Mouse (Mus musculus) kidney, adult 2 months (tissue): ENCODE measurements around the gene Dedd. TPM values are rescaled to one million over a fixed set of nuclear protein-coding genes. Genes with fewer than 3 reads are reported as not detected.
"Not testable (repeated sequence)": the region's sequence is repeated elsewhere in the genome, so short reads cannot be mapped to it uniquely, and the experiment has no call there.

Source experiments
- DNase-seq: peaks from one replicate; pipeline ENCODE4 v3.0.0; 2021
- H3K27ac ChIP-seq: fragments of 200-500 bp; 2 replicates; pipeline ENCODE4 v1.5.1; 2012; ENCODE audit warnings: low read depth, low read length, control low read depth, inconsistent platforms; ENCODE audit not compliant: insufficient read depth
- H3K27me3 ChIP-seq: fragments of 200-500 bp; replicated peaks from 2 replicates; pipeline ENCODE4 v1.6.1; 2012; ENCODE audit warnings: mild to moderate bottlenecking, moderate library complexity, low read length, inconsistent platforms; ENCODE audit not compliant: control insufficient read depth, insufficient read depth
- H3K36me3 ChIP-seq: fragments of 200-500 bp; 2 replicates; pipeline ENCODE4 v1.6.1; 2012; ENCODE audit warnings: mild to moderate bottlenecking, moderate library complexity, low read length, inconsistent platforms; ENCODE audit not compliant: control insufficient read depth, insufficient read depth
- H3K4me1 ChIP-seq: fragments of 200-500 bp; 2 replicates; pipeline ENCODE4 v1.6.1; 2011; ENCODE audit warnings: low read length; ENCODE audit not compliant: control insufficient read depth, insufficient read depth
- H3K4me3 ChIP-seq: fragments of 200-500 bp; 2 replicates; pipeline ENCODE4 v1.5.1; 2011; ENCODE audit warnings: mild to moderate bottlenecking, low read depth, low read length, control low read depth; ENCODE audit not compliant: insufficient read depth
- CTCF ChIP-seq: fragments of 200-500 bp; conservative IDR thresholded peaks from 2 replicates; pipeline ENCODE4 v1.5.1; 2011; ENCODE audit warnings: low read depth, mild to moderate bottlenecking, control low read depth, low read length, moderate library complexity, mixed read lengths; ENCODE audit not compliant: insufficient read depth, insufficient read length
- POLR2A ChIP-seq: fragments of 200-500 bp; IDR thresholded peaks from one replicate; pipeline ENCODE4 v1.6.1; 2011; ENCODE audit warnings: low read depth, low read length, control low read depth
- WGBS: fragments of 180-500 bp; shearing (Covaris S2); methylation state at CpG from one replicate; pipeline ENCODE4 v1.1.7; 2018; 5-methylcytosine and 5-hydroxymethylcytosine counted together
- polyA plus RNA-seq: library from polyadenylated mRNA; depleted of rRNA; stranded (reverse); fragments of >200 nt; gene quantifications from 2 replicates; pipeline ENCODE4 v1.2.3, GENCODE M21; 2012

Dedd gene
- polyA plus RNA-seq, 1 experiment = 48.6 TPM

DNA sequence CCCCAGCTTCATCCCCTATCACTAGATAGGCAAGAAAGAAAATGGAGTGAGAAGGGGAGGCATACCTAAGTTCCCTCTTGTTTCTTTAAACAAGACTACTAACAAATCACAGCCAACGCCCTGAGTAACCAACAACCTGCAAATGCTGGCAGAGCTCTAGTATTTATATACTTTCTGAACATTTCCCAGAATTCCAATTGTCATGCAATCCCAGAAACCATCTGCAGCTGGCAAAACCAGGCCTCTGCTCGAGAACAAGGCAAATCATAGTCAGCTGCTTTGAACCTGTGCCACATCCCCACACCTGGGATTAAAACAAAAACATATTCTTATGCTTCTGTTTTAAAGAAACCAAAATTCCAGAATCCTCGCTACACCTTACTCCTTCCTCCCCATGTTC is 35.6 kb upstream of the Dedd start:
- Histone ChIP-seq H3K27ac (no peak overlapping the region), H3K27me3 (no peaks in the 10 kb centered on the region), H3K36me3 (no peaks in the 10 kb centered on the region), H3K4me1 (no peaks in the 10 kb centered on the region; the same call in 1 of the 2 replicates), H3K4me3 (no peak overlapping the region)
- no peak for DNase-seq
- TF ChIP-seq CTCF = no peak
- no peak for TF ChIP-seq POLR2A
- WGBS = 74% methylated on average over 3 of the region's 3 CpGs

DNA sequence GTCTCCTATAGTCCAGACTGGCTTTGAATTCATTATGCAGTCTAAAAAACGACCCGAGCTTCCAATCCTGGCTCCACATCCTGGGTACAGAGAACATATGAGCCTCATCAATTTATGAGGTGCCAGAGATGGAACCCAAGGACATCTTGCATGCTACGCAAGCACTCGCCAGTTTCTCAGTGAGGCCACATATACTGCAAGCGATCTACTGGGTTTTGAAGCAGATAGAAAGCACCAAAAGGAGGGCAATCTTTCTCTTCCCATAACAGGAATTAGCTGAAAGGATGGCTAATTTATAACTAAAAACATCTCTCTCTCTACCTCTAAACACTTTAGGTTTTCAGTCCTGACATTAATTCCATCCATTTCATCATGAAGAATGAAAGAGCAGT is 35.0 kb upstream of the Dedd start:
- H3K27me3 ChIP-seq = no peaks in the 10 kb centered on the region

DNA sequence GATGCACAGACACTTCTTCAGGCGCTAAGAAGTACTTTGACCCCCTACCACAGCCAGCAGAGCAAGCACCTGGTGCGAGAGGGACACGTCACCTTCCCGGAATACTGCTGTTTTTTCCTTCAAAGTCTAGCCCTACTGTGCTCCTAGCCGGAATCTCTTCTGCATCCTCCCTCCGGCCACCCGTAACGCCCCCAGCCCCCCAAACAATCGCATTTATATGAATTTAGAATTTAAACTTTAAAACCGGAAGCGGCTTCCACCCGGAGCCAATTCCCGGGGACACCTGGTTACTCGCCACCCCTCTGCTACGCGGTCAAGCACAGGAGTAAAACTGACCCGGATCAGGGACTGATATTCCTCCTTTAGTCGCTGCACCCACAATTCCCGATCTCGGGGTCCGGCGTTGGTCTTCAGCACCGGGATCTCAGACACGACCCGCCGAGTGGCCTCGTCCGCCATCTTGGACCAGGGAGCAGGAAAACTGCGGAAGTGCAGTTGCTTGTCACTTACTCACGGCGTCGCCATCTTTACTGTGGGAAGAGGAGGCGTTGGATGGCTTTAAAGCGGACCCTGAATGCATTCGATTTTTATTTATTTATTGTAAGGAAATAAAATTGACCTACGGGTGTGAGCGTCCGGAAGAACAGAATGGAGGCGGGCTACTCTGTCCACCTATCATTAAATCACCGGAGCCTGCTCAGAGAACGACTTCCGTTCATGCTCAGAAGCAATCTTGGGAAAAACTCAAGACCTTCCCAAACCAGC is 34.5 kb upstream of the Dedd start, which contains the start of gene Ufc1:
Gene Ufc1 (minus strand): TSS at position 727 of the 765 bp plus-strand sequence.
- peak; percentile 93 for DNase-seq
- under 1% methylated on average over 42 of the region's 42 CpGs for WGBS
- H3K4me1 ChIP-seq = no peaks in the 10 kb centered on the region; the same call in 1 of the 2 replicates
- peak within 1 kb of the TSS; percentile 97 for H3K27ac ChIP-seq
- peak within 1 kb of the TSS; percentile 89 for H3K4me3 ChIP-seq
- TF ChIP-seq POLR2A (no peak), CTCF (no peak; the same call in 1 of the 2 replicates)
- no peaks in the 10 kb centered on the region for H3K36me3 ChIP-seq
- no peaks in the 10 kb centered on the region for H3K27me3 ChIP-seq

More for the DNA sequence above, 35.0 kb upstream of the Dedd start:
- TF ChIP-seq CTCF (no peak), POLR2A (no peak)
- 23% methylated on average over 5 of the region's 5 CpGs for WGBS
- Histone ChIP-seq H3K36me3 (no peaks in the 10 kb centered on the region), H3K4me3 (peak overlapping the region; percentile 89), H3K27ac (peak overlapping the region; percentile 97), H3K4me1 (no peaks in the 10 kb centered on the region; the same call in 1 of the 2 replicates)
- DNase-seq = no peak

DNA sequence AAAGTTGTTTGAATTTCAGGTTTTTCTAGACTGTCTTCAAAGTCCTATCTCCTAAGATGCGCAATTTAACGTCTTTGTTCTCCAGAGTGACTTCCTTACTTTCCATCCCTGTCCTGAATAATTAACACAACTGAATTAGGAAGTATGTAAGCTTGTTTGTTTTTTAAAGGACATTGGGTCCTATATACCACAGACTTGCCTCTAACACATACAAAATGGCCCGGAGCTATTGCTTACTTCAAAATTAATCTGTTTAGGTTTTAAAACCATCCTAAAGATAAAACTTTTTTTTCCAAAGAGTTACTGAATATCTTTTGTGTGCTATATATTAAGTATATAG is 33.9 kb upstream of the Dedd start:
- Histone ChIP-seq H3K4me3 (peak overlapping the region; percentile 89), H3K27me3 (no peaks in the 10 kb centered on the region), H3K27ac (peak overlapping the region; percentile 97), H3K36me3 (no peaks in the 10 kb centered on the region), H3K4me1 (no peaks in the 10 kb centered on the region; the same call in 1 of the 2 replicates)
- WGBS = 15% methylated on average over 3 of the region's 3 CpGs
- no peak for DNase-seq
- TF ChIP-seq CTCF (no peak), POLR2A (no peak)

DNA sequence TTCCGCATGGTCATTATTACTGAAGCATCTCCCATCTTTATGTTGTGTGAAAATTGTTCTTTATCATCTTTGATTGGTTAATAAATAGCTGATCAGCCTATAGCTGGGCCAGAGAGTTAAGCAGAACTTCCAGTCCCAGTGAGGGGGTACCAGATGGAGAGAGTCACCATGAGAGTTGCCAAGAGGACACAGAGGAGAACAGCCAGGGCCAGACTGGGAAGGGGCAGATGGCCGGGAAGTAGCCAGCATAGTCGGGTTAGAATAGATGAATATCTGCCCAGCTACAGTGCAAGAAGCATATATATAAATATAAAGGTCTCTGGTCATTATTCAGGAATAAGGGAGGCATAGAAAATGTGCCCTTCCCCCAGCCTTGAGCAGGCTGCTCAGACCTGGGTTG is 30.7 kb upstream of the Dedd start:
- Histone ChIP-seq H3K27ac (no peak overlapping the region), H3K36me3 (no peaks in the 10 kb centered on the region), H3K4me3 (no peak overlapping the region), H3K27me3 (no peaks in the 10 kb centered on the region), H3K4me1 (no peaks in the 10 kb centered on the region; the same call in 1 of the 2 replicates)
- WGBS = 72% methylated on average over 3 of the region's 3 CpGs
- DNase-seq = no peak
- no peak for TF ChIP-seq CTCF
- no peak for TF ChIP-seq POLR2A

DNA sequence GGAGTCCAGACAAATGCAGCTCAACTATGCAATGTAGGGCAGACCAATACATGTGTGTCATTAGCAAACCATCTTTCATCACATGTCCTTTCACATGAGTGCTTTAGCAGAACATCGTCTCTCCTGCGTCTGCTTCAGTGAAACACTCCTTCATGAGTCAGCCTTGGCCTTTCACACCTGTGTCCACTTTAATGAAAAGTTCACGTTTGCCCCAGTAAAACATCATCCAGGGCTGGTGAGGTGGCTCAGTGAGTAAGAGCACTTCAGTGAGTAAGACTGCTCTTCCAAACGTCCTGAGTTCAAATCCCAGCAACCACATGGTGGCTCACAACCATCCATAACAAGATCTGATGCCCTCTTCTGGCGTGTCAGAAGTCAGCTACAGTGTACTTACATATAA is 22.8 kb upstream of the Dedd start:
- H3K4me1 ChIP-seq = not testable (repeated sequence)

DNA sequence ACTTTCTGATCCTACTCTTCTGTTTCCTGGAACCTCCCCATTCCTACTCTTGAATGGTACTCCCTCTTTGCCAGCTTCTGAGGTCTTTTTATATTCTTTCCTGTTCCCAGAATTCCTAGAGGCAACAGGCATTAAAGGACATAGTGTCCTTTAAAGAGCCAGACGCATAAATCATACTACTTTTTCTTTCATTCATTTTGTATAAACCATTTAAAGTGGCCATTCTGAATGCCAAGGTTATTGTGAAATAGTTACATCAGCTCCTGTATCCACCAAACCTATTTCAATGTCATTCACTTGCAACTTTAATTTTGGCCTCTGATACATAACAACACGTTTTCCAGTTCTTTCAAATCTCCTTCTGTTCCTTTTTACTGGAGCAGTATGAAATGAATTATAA is 19.6 kb upstream of the Dedd start:
- no peaks in the 10 kb centered on the region for H3K27me3 ChIP-seq
- TF ChIP-seq CTCF (no peak), POLR2A (no peak)
- DNase-seq = no peak
- H3K4me3 ChIP-seq = no peak overlapping the region
- no peaks in the 10 kb centered on the region for H3K36me3 ChIP-seq
- no peaks in the 10 kb centered on the region for H3K4me1 ChIP-seq
- H3K27ac ChIP-seq = no peak overlapping the region
- WGBS = 56% methylated on average over 2 of the region's 2 CpGs

More for the DNA sequence above, 22.8 kb upstream of the Dedd start:
- DNase-seq, H3K27me3 ChIP-seq, H3K4me3 ChIP-seq, H3K27ac ChIP-seq, H3K36me3 ChIP-seq: not testable (repeated sequence)
- WGBS = 66% methylated on average over 5 of the region's 5 CpGs
